Mouse (Mus musculus): ENCODE results near the gene Rgs7. TPM values are rescaled to one million over a fixed set of nuclear protein-coding genes. Genes with fewer than 3 reads are reported as not detected.

Rgs7 gene
- polyA plus RNA-seq, 1 experiment = 0.05 TPM

DNA sequence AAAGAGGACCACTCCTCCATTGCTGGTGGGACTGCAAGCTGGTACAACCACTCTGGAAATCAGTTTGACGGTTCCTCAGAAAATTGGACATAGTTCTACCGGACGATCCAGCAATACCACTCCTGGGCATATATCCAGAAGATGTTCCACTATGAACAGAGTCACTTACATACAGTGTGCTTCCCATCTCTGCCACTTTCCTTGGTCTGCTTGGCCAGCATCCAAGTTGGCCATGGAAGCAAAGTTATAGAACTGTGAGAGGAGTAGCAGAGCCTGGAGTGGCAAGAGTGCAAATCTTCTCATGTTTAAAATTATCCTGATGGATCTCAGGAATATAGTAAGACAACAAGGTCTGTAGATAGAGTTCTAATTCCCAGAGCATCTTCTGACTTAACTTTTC is 367.9 kb downstream of the Rgs7 start:
- Histone ChIP-seq H3K4me3 (ENCODE audit: low read depth, low read length) (no peak overlapping the region), H3K27ac (ENCODE audit: insufficient read depth, low read depth, low read length) (no peak overlapping the region), H3K4me1 (ENCODE audit: control insufficient read depth, insufficient read depth, insufficient read length, low read length) (no peaks in the 10 kb centered on the region), H3K36me3 (ENCODE audit: control insufficient read depth, insufficient read depth, low read length) (no peaks in the 10 kb centered on the region), H3K27me3 (ENCODE audit: control insufficient read depth, insufficient read depth, low read length) (no peaks in the 10 kb centered on the region)
- no peak for TF ChIP-seq CTCF (IDR thresholded peaks at IDR 0.05; ENCODE audit: extremely low read depth, insufficient read length, insufficient replicate concordance, low read depth, low read length)
- TF ChIP-seq POLR2A (IDR thresholded peaks at IDR 0.05; ENCODE audit: low read depth, low read length) = no peak
- WGBS = 90% methylated on average over 3 of the region's 3 CpGs

- WGBS = 59% methylated on average over 4 of the region's 4 CpGs
- TF ChIP-seq CTCF (IDR thresholded peaks at IDR 0.05; ENCODE audit: extremely low read depth, insufficient read length, insufficient replicate concordance, low read depth, low read length) (no peak), POLR2A (IDR thresholded peaks at IDR 0.05; ENCODE audit: low read depth, low read length) (no peak)
- Histone ChIP-seq H3K36me3 (ENCODE audit: control insufficient read depth, insufficient read depth, low read length) (no peaks in the 10 kb centered on the region), H3K27me3 (ENCODE audit: control insufficient read depth, insufficient read depth, low read length) (no peaks in the 10 kb centered on the region), H3K4me3 (ENCODE audit: low read depth, low read length) (no peak overlapping the region), H3K27ac (ENCODE audit: insufficient read depth, low read depth, low read length) (no peak overlapping the region), H3K4me1 (ENCODE audit: control insufficient read depth, insufficient read depth, insufficient read length, low read length) (no peaks in the 10 kb centered on the region)
These were observed 373.3 kb downstream of the Rgs7 start for GRCm38 (mm10) chr1:175118904-175119555.

GRCm38 (mm10) chr1:175108270-175108860 is 383.9 kb downstream of the Rgs7 start:
- Histone ChIP-seq H3K4me1 (ENCODE audit: control insufficient read depth, insufficient read depth, insufficient read length, low read length) (no peaks in the 10 kb centered on the region), H3K36me3 (ENCODE audit: control insufficient read depth, insufficient read depth, low read length) (no peaks in the 10 kb centered on the region), H3K4me3 (ENCODE audit: low read depth, low read length) (no peak overlapping the region), H3K27ac (ENCODE audit: insufficient read depth, low read depth, low read length) (no peak overlapping the region), H3K27me3 (ENCODE audit: control insufficient read depth, insufficient read depth, low read length) (no peaks in the 10 kb centered on the region)
- 87% methylated on average over 1 of the region's 1 CpGs for WGBS
- no peak for TF ChIP-seq POLR2A (IDR thresholded peaks at IDR 0.05; ENCODE audit: low read depth, low read length)
- no peak for TF ChIP-seq CTCF (IDR thresholded peaks at IDR 0.05; ENCODE audit: extremely low read depth, insufficient read length, insufficient replicate concordance, low read depth, low read length)

DNA sequence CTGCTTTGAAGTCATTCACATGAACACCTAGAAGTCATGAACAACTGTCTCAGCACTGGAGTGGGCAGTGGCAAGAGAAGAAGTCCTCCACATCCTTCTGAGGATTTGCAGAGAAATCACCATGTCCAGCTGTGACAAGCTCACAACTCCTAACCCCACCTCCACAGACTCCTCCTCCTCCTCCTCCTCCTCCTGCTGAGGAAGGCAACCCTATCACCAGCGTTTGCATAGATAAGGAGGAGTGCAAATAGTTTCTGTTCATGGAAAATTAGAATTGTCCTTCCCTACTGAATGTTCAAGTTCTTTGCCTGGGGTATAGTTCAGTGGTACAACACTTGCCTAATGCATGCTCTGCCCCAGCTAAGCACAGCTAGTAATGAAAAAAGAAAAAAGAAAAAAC is 386.0 kb downstream of the Rgs7 start:
- no peak overlapping the region for H3K27ac ChIP-seq (ENCODE audit: insufficient read depth, low read depth, low read length)
- H3K4me3 ChIP-seq (ENCODE audit: low read depth, low read length) = no peak overlapping the region
- no peaks in the 10 kb centered on the region for H3K36me3 ChIP-seq (ENCODE audit: control insufficient read depth, insufficient read depth, low read length)
- no peak for TF ChIP-seq CTCF (IDR thresholded peaks at IDR 0.05; ENCODE audit: extremely low read depth, insufficient read length, insufficient replicate concordance, low read depth, low read length)
- no peak for TF ChIP-seq POLR2A (IDR thresholded peaks at IDR 0.05; ENCODE audit: low read depth, low read length)
- 17% methylated on average over 1 of the region's 1 CpGs for WGBS
- no peaks in the 10 kb centered on the region for H3K4me1 ChIP-seq (ENCODE audit: control insufficient read depth, insufficient read depth, insufficient read length, low read length)
- no peaks in the 10 kb centered on the region for H3K27me3 ChIP-seq (ENCODE audit: control insufficient read depth, insufficient read depth, low read length)

DNA sequence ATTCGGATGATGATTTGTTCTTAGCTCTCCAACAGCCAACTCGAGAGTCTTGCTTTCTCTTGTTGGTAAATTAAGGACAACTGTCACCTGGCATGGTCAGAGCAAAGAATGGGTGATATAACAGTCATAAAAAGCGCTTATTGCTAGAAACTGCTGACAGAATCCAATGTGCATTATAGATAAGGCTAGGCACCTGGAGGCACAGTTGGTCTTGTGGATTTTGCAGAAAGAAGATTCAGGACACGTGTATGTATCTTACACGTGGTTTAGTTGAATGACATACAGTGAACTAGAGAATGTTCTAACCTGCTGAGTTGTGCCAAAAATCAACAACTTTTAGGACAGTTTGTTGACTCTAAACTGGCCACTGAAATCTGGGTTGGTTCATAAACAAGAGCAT is 386.9 kb downstream of the Rgs7 start:
- no peak overlapping the region for H3K27ac ChIP-seq (ENCODE audit: insufficient read depth, low read depth, low read length)
- WGBS = 40% methylated on average over 5 of the region's 5 CpGs
- TF ChIP-seq POLR2A (IDR thresholded peaks at IDR 0.05; ENCODE audit: low read depth, low read length) = no peak
- TF ChIP-seq CTCF (IDR thresholded peaks at IDR 0.05; ENCODE audit: extremely low read depth, insufficient read length, insufficient replicate concordance, low read depth, low read length) = no peak
- no peak overlapping the region for H3K4me3 ChIP-seq (ENCODE audit: low read depth, low read length)
- H3K4me1 ChIP-seq (ENCODE audit: control insufficient read depth, insufficient read depth, insufficient read length, low read length) = no peaks in the 10 kb centered on the region
- no peaks in the 10 kb centered on the region for H3K36me3 ChIP-seq (ENCODE audit: control insufficient read depth, insufficient read depth, low read length)
- H3K27me3 ChIP-seq (ENCODE audit: control insufficient read depth, insufficient read depth, low read length) = no peaks in the 10 kb centered on the region

DNA sequence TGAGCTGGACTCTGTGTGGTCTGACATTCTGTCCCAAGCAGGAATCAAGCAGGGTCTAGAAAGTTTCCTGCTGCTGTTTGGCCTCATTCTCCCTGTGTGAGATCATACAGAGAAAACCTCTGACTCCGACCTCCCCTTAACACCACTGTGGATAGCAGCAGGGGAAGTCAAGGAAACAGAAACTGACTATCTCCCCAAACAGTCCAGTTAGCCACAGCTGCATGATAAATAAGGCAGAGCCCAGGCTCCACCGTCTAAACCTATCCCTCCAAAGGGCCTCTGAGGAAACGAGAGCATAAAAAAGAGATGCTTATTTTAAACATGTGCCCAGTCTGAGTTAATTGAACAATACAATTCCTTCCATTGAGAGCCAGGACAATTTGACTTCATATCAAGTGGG is 395.3 kb downstream of the Rgs7 start:
- Histone ChIP-seq H3K27ac (ENCODE audit: insufficient read depth, low read depth, low read length) (no peak overlapping the region), H3K4me3 (ENCODE audit: low read depth, low read length) (no peak overlapping the region), H3K4me1 (ENCODE audit: control insufficient read depth, insufficient read depth, insufficient read length, low read length) (no peaks in the 10 kb centered on the region), H3K27me3 (ENCODE audit: control insufficient read depth, insufficient read depth, low read length) (no peaks in the 10 kb centered on the region), H3K36me3 (ENCODE audit: control insufficient read depth, insufficient read depth, low read length) (no peaks in the 10 kb centered on the region)
- 60% methylated on average over 3 of the region's 3 CpGs for WGBS
- TF ChIP-seq CTCF (IDR thresholded peaks at IDR 0.05; ENCODE audit: extremely low read depth, insufficient read length, insufficient replicate concordance, low read depth, low read length) (no peak), POLR2A (IDR thresholded peaks at IDR 0.05; ENCODE audit: low read depth, low read length) (no peak)

GRCm38 (mm10) chr1:175082104-175082503 is 410.2 kb downstream of the Rgs7 start:
- no peaks in the 10 kb centered on the region for H3K36me3 ChIP-seq (ENCODE audit: control insufficient read depth, insufficient read depth, low read length)
- H3K27me3 ChIP-seq (ENCODE audit: control insufficient read depth, insufficient read depth, low read length) = no peaks in the 10 kb centered on the region
- no peak for TF ChIP-seq POLR2A (IDR thresholded peaks at IDR 0.05; ENCODE audit: low read depth, low read length)
- no peak for TF ChIP-seq CTCF (IDR thresholded peaks at IDR 0.05; ENCODE audit: extremely low read depth, insufficient read length, insufficient replicate concordance, low read depth, low read length)
- no peaks in the 10 kb centered on the region for H3K4me1 ChIP-seq (ENCODE audit: control insufficient read depth, insufficient read depth, insufficient read length, low read length)
- 79% methylated on average over 1 of the region's 1 CpGs for WGBS
- H3K4me3 ChIP-seq (ENCODE audit: low read depth, low read length) = no peak overlapping the region
- no peak overlapping the region for H3K27ac ChIP-seq (ENCODE audit: insufficient read depth, low read depth, low read length)
